Mouse (Mus musculus): Measurements from ENCODE around the gene Trim66.

The Trim66 gene

DNA sequence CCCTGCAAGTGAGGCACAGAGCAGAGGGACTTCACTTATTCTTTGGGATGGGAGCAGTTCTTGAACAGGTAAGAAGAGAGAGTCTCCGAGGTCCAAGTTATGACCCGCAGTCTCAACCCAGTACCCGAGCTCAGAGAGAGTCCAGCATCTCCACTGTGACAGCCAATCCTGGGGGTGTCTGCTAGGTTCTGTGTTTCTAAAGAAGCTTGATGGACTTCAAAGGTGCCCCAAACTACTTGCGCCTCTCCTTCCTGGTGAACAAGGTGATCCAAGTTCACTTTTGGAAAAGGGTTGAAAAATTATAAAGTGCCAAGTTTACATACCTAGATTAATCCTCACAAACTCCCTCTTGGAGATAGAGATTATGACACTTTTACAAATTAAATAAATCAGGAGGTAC, at the start of gene Trim66:
Gene Trim66 (minus strand): TSS at position 101 of the 400 bp plus-strand sequence.
- in situ Hi-C loops (cut with MseI, MboI): no loop called here

GRCm38 (mm10) chr7:109546726-109547125, 38.8 kb upstream of the Trim66 start:
- in situ Hi-C loops (cut with MseI, MboI): loop anchor here in 1 of 2 experiments (25.0 kb wide), 1 partner anchor 166 kb away; the partner anchor contains the start of genes Akip1, BC051019 and St5

DNA sequence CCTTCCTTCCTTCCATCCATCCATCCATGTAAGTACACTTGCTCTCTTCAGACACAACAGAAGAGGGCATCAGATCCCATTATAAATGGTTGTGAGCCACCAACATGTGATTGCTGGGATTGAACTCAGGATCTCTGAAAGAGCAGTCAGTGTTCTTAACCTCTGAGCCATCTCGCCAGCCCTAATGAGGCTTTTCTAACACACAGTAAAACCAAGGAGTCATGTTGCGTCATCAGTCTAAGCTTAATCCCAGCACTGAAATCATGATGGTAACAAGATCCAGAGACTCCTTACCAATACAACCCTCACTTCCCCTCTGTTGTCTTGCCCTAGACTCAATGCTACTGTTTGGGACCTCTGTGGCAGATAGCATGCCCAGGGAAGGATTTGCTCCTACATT, 38.3 kb upstream of the Trim66 start:
- in situ Hi-C loops (cut with MseI, MboI): loop anchor here in 1 of 2 experiments (25.0 kb wide), 1 partner anchor 166 kb away; the partner anchor contains the start of genes Akip1, BC051019 and St5

DNA sequence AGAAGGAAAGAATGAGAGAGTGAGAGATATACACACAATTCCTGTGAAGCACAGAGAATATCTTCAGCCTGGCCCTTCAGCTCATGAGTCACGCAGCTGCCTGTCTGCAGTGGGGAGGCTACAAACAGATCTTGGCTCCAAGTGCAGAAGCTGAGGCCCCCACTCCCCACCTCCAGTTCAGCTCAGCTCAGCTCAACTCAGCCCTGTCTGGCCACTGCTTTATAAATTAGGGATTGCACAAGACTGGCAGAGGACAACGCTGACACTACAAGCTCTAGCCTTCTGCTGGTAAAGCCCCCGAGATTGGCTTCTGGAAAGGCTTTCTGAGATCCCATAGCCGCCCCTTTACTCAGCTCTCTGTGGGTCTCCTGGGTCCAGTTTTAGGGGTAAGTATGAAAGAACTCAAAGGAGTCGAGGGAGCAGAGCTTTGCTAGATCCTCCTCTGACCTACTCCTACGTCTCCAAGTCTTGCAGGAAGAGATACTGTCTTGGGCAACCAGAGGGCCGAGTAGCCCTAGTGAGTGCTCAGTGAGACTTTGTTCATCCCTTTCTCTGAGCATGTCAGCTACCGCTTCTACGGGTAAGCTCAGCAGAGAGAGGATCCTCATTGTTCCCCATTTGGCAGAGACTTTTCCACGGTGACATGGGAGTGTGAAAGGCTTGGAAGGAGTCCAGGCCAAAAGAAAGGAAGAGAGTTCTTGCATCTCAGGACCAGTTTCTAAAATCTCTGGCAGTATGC, 37.5 kb upstream of the Trim66 start:
- in situ Hi-C loops (cut with MseI, MboI): loop anchor here in 1 of 2 experiments (25.0 kb wide), 1 partner anchor 167 kb away; the partner anchor contains the start of genes Akip1, BC051019 and St5

DNA sequence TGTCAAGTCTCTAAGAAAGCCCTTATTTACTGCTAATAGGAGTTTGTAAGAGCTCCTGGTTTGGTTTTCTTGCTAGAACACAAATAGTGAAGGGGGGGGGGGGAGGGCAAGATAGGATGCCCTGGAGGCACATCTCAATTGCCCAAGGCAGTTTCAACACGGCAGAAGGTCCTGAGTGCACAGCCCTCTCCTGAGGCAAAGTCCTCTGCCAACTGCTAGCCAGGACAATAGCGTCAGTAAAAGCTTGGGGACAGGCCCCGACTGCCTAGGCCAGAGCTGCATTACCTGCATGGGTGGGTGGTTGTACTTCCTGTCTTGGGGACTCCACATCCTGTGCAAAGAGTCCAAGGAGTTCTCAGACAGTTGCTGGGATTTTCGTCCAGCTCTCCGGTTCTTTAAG, 36.9 kb upstream of the Trim66 start:
- in situ Hi-C loops (cut with MseI, MboI): loop anchor here in 1 of 2 experiments (25.0 kb wide), 1 partner anchor 168 kb away; the partner anchor contains the start of genes Akip1, BC051019 and St5

DNA sequence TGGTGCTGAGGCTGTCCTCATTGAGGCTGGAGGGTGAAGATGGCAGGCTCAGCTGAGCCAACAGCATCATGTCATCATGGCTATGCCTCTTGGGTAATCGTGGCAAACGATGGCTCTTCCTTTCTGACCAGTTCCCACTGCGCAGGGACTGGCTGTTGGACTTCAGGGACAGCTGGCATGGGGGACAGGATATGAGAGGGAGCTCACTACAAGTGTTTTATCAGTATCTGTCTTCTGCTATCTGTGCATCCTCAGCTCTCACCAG, 34.4 kb upstream of the Trim66 start:
- in situ Hi-C loops (cut with MseI, MboI): loop anchor here in 1 of 2 experiments (25.0 kb wide), 1 partner anchor 170 kb away; the partner anchor contains the start of genes Akip1, BC051019 and St5

- in situ Hi-C loops (cut with MseI, MboI): loop anchor here in 1 of 2 experiments (25.0 kb wide), 1 partner anchor 171 kb away; the partner anchor contains the start of genes Akip1, BC051019 and St5
Measured at GRCm38 (mm10) chr7:109541609-109542363, 33.9 kb upstream of the Trim66 start.

- in situ Hi-C loops (cut with MseI, MboI): loop anchor here in 1 of 2 experiments (25.0 kb wide), 1 partner anchor 171 kb away; the partner anchor contains the start of genes Akip1, BC051019 and St5
Measured at GRCm38 (mm10) chr7:109540902-109541301, 33.0 kb upstream of the Trim66 start.

GRCm38 (mm10) chr7:109536451-109536946, 28.6 kb upstream of the Trim66 start:
- in situ Hi-C loops (cut with MseI, MboI): loop anchor here in 1 of 2 experiments (25.0 kb wide), 1 partner anchor 176 kb away; the partner anchor contains the start of genes Akip1, BC051019 and St5

GRCm38 (mm10) chr7:109534921-109535320, 27.0 kb upstream of the Trim66 start:
- in situ Hi-C loops (cut with MseI, MboI): loop anchor here in 1 of 2 experiments (25.0 kb wide), 1 partner anchor 177 kb away; the partner anchor contains the start of genes Akip1, BC051019 and St5

GRCm38 (mm10) chr7:109533888-109534287, 26.0 kb upstream of the Trim66 start:
- in situ Hi-C loops (cut with MseI, MboI): loop anchor here in 1 of 2 experiments (25.0 kb wide), 1 partner anchor 178 kb away; the partner anchor contains the start of genes Akip1, BC051019 and St5

- in situ Hi-C loops (cut with MseI, MboI): loop anchor here in 1 of 2 experiments (25.0 kb wide), 1 partner anchor 179 kb away; the partner anchor contains the start of genes Akip1, BC051019 and St5
Measured at GRCm38 (mm10) chr7:109533129-109533528, 25.2 kb upstream of the Trim66 start.

GRCm38 (mm10) chr7:109532691-109533090, 24.8 kb upstream of the Trim66 start:
- in situ Hi-C loops (cut with MseI, MboI): loop anchor here in 1 of 2 experiments (25.0 kb wide), 1 partner anchor 180 kb away; the partner anchor contains the start of genes Akip1, BC051019 and St5

DNA sequence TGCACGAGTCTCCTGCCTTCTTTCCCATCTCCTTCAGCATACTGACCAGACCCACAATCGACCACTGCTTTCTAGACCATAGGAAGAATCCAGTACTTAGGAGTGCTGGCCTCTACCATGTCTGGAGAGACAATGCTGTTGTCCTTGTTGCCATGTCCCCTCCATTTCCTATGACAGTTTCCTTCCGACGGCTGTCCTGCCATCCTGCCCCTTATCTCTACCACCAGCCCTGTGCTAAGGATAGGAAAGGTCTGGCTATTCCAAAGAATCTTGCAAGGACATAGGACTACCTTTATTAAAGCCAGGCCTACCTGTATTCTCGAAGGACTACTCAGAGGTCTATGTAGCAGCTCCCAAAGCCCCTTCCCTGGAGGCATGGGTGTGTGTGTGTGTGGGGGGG, 23.6 kb upstream of the Trim66 start:
- in situ Hi-C loops (cut with MseI, MboI): loop anchor here in 1 of 2 experiments (25.0 kb wide), 1 partner anchor 181 kb away; the partner anchor contains the start of genes Akip1, BC051019 and St5

- in situ Hi-C loops (cut with MseI, MboI): loop anchor here in 1 of 2 experiments (25.0 kb wide), 1 partner anchor 183 kb away; the partner anchor contains the start of genes Akip1, BC051019 and St5
Measured at GRCm38 (mm10) chr7:109529741-109530140, 21.8 kb upstream of the Trim66 start.

GRCm38 (mm10) chr7:109528356-109528755, 20.4 kb upstream of the Trim66 start:
- in situ Hi-C loops (cut with MseI, MboI): loop anchor here in 1 of 2 experiments (25.0 kb wide), 1 partner anchor 184 kb away; the partner anchor contains the start of genes Akip1, BC051019 and St5

GRCm38 (mm10) chr7:109527536-109527935, 19.6 kb upstream of the Trim66 start:
- in situ Hi-C loops (cut with MseI, MboI): loop anchor here in 1 of 2 experiments (25.0 kb wide), 1 partner anchor 185 kb away; the partner anchor contains the start of genes Akip1, BC051019 and St5

- in situ Hi-C loops (cut with MseI, MboI): loop anchor here in 1 of 2 experiments (25.0 kb wide), 1 partner anchor 186 kb away; the partner anchor contains the start of genes Akip1, BC051019 and St5
Measured at GRCm38 (mm10) chr7:109525740-109526663, 18.1 kb upstream of the Trim66 start.

- in situ Hi-C loops (cut with MseI, MboI): loop anchor here in 1 of 2 experiments (25.0 kb wide), 1 partner anchor 188 kb away; the partner anchor contains the start of genes Akip1, BC051019 and St5
Measured at GRCm38 (mm10) chr7:109524763-109525162, 16.8 kb upstream of the Trim66 start.

DNA sequence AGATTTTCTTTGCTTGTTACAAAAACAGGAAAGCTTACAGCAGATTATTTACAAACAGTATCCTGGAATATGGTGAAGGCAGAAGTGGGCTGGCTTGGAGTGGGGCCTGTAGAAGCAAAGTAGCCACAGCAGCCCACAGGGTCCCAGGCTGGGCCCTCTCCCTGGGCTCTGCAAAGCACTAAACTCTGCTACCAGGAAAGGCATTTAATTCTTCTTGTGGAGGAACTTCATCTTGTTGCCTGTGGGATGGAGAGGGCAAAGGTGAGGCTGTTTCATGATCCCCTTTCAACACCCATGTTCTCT, 16.5 kb upstream of the Trim66 start:
- in situ Hi-C loops (cut with MseI, MboI): no loop called here
